Mouse (Mus musculus) induced T-regulatory cell, adult 2 months (primary cell): ENCODE results near the gene Txk.
A peak's percentile ranks its signal among the peaks of the same experiment; 100 is the strongest.

Experiments used
- DNase-seq: peaks from one replicate; pipeline ENCODE4 v3.0.0-alpha.2; 2012; ENCODE audit warnings: low read depth

Gene Txk

DNA sequence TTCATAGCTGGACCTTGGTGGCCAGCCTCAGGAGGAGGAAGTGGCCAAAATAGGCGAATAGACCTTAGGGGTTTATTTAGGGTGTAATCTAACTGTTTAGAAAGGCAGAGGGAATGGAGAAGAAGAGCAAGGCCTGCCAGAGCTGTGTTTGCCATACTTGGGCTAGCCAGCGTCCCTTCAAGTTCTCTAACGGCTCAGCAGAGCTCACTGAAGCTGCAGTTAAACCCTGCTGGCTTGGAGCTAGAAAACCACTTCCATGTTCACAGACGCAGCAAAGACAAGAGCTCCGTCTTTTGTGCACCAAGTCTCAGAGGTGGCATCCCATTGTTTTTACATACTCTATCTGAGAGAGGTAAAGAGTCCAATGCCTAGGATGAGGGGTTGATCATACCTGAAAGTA, 2.4 kb downstream of the Txk start:
- peak; percentile 32 for DNase-seq

DNA sequence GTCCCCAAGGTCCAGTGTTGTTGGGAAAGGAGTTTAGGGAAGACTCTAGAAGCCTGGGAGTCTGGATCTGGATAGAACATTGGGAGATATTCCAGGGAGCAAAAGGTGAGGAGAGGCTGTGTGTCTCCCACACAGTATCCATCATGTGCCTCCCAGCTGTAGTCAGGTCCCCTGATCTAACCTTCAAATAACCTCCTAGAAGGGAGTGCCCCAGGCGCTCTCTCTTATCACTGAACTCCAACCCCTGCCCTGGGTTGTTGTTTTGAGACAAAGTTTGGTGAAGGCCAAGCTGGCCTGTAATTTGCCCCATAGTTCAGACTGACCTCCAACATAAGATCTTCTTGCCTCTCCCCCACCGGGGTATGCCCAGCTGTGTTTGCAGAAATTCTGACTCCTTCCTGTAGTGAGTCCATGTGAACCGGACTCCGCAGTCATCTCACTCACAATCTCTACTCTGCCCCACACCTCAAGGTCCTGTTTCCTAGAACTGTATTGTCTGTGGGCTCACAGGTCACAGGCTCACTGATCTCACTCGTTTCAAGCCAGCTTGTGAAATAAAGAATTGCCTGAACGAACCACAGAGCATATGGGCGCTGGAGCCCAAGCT, 3.8 kb downstream of the Txk start:
- DNase-seq, result peak; percentile 46

DNA sequence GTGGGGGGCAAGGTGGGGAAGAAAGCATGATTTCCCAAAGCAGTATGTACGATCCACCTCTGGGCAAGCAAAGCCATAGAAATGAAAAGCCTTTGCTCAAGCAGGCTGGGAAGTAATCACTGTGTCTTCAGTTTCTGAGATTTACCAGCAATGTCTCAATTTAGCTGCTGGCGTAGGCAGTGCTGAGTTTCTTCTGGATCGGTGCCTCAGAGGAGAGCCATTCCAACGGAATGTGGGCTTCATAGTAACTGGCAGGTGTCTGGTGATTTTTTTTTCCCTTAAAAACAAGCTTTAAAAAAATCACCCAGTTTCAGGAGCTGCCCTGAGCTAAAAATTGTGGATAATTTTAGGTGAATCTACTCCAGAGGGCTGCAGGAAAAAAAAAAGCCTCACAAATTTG, 5.2 kb downstream of the Txk start:
- DNase-seq, result no peak

DNA sequence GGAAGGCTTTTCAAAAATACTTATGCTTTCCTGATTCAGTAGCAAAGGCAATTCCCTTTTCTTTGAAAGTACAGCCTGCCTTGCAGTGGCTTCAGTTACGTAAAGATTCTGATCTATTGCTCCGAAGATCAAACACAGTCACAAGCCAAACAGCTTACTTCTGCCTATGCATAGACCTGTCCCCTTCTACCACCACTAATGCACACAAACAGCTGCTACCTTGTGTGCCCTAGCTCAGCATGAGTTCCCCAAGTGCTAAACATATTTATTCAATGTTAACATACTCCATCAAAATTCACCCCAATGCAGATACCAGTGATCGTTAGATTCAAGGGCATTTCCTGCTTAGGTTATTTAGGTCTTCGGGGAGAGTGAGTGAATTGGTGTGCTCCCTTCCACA, 6.1 kb downstream of the Txk start:
- DNase-seq, result peak; percentile 35

DNA sequence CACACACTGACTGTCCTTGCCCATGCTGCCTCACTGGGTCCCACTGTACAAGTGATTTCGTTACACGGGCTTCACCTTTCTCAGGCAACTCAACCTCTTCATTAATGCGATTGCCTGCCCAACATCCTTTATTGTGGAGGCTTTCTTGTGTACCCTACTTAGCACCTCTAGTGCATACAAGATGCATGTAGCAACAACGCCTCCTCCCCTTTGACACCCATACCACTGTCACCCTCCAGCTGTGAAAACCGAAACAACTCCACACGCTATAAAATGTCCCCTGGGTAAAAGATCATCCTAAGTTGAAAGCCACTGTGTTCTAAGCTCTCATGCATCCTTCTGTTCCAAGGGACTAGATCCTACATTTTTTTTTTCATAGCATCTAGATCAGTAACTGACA, 9.5 kb downstream of the Txk start:
- DNase-seq, result no peak

DNA sequence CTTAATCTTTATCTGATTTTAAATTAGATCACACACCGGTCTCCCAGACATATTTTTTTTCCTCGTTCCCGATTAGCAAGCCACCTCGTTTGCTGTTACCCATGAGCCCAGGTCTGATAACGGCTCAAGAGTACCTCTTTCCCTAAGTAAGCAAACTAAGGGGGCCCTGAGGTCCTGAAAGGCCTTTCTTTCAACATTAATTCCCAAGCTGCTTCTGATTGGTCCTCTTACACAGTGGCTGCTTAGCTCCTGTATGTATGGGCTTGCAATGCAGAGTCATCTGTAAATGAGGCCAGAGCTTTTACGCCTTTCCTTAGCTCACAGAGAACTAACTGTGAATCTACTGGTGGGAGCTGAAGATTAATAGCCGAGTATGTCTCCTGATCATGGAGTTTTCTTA, 15.7 kb downstream of the Txk start:
- no peak for DNase-seq

DNA sequence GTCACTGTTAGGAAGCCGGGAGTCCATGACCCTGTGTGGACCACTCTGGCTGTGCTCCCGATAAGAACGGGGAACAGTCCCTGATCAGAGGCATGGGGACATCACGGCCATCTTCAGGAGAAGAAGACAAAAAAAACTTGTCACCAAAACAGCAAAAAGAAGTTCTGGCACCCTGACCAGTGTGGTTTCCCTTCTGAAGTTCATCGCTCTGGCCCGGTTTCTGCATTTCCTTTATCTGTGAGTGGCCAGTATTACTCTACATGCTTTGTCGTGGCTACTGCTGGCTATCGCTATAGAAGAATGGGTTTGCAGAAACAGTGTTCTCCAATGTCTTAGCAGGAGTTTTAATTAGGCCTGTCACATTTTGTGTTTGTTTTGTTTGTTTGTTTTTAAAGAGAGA, 16.1 kb downstream of the Txk start:
- DNase-seq, result no peak

DNA sequence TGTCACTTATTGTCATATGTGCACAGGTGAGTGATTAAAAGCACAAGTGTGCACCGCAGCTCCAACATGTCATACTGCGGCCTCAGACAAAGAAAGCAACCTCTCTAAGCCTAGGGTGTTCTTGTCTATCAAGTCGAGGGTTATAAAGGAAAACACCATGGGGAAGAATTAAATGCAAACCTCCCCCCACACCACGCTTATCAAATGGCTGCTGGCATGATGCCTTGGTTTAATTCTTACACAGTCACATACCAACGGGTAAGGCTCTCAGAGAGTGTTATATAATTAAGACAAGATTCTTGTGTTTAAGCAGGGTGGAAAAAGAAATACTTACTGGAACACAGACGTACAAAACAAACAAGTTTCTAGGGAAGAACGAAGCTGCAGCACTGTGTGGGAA, 16.8 kb downstream of the Txk start:
- DNase-seq, result no peak

DNA sequence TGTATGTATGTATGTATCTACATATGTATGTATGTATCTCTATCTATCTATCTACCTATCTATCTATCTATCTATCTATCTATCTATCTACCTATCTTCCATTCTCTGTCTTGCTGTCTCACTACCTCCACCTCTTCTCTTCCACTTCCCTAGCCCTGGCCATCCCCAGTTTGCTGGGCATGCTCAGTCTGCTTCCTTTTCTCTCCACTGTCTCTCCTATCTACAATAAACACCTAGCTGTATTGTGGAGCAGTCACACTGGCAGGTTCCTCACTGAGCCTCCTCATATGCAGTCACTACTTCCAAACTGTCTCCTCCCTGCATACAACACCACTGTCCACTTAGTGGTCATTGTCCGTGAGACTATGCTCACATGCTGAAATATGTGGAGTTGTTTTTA, 19.7 kb downstream of the Txk start:
- no peak for DNase-seq

DNA sequence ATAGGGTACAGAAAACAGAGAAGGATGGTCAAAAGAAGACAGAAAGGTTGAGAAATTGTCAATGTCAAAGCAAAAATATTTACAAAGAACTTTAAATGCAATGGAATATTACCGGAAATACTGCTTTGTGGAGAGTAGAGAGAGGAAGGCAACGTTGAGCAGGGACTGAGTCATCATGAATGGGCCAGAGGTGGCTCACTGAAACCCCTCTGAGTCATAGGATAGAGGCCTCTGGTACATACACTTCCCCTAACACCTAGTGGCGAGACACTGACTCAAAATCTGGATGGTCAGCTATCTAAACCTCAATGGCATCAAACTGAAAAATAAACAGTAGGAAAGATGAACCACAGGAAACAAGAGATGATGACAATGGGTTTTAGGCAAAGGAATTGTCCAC, 27.2 kb downstream of the Txk start:
- peak; percentile 18 for DNase-seq

DNA sequence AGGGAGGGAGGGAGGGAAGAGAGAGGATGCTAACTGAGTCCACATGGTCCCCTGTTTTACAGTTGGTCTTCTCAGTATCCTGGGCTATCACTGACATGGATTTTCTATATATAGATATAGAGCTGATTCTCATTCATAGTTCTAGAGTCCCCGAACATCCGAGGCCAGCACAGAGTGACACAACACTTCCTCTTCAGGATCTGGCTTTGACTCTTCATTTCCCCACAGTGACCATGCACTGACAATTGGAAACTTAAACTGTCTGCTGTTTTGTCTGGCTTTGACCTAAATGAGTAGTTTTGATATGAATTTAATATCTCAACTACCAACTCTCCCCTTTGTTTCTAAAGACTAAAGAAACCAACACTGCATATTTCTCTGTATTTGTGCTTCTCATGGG, 29.1 kb downstream of the Txk start:
- peak; percentile 46 for DNase-seq

DNA sequence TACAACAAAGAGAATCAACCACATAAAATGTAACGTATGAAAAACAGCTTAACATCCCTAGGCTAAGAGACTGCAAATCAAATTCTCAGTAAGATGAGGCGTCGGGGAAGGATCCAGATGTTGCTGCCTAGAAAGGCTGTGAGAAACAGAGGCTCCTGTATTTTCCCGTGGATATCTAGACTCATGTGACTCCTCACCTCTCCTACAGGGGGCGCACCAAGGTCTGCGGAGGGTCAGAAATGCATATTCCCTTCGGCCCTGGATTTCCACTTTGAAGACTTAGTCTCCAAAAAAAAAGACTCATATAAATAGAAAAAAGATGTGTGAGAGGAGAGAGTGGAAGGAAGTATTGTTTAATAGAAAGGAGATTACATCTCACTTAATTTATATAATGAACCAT, 32.0 kb downstream of the Txk start:
- peak; percentile 68 for DNase-seq

DNA sequence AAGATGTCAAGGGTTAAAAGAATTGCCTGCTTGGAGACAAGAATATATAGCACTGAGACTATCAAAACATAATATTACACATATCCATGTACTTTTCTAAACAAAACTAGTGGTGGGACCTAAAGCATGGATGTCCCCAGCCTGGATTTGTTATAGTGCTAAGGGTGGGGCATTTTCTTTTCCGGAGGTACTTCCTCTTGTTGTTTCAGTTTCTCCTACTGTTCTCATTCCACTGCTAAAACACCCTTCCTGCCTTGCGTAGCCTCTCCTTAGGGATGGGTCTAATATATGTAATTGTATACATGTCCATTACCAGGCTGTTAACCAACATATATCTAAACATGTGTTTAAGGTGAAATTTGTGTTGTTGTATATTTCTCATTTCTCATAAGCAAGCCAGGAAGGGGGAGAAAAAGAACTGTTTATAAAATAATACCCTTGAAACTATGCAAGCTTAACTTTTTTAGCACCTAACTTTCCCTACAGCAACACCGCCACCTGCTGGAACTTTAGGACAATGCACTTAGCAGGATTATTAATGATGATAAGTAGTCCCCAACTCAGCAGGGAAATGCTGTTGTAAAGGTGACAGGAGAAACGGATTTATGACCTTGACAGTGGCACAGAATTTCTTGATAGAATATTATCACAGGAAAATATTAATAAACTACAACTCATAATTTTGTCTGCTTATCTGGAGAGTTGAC, 41.9 kb downstream of the Txk start:
- DNase-seq, result peak; percentile 88

DNA sequence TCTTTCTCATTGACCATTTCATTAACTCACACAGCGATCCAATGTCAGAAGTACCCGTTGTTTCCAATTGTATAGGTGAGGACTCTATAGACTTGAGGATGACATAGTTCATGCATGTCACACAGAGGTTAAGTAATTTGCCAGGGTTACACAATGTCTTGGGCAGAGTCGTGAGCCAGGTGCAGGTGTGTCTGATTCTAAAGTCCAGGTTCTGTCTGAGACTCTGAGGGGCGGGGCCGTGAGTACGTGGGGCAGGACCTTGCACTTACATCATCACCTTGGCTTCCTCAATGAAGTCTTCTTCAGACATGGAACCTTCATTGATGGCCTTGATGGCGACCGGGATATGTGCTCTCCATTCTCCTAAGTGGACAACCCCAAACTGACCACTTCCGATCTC, 42.6 kb downstream of the Txk start:
- no peak for DNase-seq

DNA sequence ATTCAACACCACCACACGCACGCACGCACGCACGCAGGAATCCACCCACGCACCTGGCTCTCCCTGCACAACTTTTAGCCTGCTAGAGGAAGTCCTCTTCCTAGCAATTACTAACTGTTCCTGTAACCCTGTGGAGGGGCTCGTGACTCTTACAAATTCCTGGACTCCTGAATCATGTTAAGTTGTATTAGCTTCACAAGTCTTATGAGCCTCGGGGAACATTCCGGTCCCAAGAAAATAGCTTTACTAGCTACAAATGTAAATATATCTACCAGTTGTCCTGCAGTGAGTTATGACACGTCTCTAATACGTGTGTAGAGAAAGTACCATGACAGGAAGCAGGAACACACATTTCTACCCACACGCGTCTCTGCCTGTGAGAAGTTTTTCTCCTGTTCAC, 43.1 kb downstream of the Txk start:
- no peak for DNase-seq

DNA sequence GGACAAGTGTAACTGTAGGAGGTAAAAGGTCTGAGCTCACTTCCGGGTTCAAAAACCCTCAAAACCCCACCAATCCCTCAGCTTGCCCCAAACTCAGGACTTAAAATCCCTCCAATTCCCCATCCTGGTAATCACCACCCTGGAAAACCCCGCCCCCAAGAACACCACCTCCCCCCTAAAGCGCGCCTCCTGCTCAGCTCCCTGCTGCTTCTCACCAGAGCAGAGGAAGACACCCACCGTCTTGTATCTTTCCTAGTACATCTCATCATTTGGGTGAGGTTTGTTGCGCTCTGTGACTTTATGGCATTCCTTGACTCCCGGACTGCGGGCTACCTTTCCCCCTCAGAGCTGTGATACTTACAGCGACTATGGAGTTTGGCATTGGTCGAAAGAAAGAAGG, 45.9 kb downstream of the Txk start:
- no peak for DNase-seq

DNA sequence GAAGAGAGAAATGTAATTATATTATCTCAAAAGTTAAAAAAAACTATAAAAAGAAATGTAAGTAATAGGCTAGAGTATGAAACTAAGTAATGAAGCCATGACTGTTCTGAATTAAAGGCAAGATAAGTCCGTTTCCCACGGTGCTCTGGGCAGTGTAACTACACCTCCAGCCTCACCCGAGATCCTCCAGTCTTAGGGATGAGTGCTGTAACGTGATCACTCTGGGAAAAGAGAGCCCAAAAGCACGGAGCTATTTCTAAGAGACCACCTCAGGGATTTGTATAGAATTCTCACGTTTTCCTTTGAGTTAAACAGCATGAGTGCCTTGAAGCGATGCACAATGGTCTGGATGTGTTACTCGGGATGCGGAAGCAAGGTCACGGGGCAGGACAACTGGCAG, 46.5 kb downstream of the Txk start:
- DNase-seq, result no peak

DNA sequence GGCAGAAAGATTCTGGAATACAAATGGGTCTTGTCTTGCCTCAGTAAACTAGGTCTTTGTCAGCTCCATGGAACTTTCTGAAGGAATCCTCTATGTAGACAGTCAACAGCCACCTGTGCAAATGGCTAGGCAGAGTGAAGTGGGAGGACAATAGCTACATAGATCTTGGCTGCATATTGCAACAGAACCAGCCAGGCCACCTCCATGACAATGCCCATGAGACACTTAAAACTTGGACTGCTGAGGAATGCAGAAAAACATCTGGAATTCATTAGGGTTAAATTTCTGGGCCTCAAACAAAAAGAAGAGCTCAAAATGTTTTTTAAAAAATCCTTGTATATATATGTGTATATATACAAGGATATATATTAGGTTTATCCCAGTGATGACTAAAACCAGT, 50.4 kb downstream of the Txk start:
- DNase-seq, result no peak

DNA sequence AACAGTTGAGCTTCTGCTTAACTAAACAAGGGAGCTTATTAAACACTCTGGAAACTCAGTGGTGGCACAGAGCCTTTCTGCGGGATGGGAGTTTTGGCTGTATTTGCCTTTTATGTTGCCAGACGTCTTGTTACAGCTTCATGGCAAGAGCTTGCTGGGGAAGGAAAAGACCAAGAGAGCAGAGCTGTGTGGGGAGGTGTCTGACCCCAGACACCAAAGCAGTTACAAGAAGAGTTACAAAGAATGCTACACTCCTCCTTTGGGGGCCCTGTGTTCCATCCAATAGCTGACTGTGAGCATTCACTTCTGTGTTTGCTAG, 53.1 kb downstream of the Txk start:
- DNase-seq, result no peak

DNA sequence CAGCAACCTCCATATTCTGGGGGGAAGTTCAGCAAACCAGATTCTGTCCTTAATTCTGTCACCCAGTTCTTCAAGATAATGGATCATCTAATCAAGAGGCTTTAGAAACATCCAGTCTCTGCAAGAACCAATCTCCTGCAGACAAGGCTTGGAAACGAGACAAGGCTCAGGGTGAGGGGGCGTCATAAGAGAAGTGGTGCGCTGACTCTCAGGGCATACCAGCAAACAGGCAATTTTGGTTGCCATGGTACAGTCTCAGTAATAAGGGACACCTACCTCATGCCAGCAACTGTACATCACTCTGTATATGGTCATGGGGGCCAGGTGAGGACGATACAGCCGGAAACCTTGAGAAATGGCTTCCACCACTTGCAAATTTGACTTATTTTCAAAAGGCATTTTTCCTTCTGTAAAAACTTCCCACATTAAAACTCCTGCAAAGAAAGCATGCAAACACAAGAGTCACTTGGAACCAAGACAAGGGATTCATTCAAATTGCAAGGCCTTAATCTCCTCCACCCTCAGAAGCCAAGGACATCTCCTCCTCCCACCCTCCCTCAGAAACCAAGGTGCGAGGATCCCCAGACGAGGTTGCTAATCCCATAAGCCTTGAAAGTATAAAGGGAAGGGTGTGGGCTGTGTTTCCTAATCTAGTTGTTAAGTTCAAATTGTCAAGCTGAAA, 53.6 kb downstream of the Txk start:
- no peak for DNase-seq

DNA sequence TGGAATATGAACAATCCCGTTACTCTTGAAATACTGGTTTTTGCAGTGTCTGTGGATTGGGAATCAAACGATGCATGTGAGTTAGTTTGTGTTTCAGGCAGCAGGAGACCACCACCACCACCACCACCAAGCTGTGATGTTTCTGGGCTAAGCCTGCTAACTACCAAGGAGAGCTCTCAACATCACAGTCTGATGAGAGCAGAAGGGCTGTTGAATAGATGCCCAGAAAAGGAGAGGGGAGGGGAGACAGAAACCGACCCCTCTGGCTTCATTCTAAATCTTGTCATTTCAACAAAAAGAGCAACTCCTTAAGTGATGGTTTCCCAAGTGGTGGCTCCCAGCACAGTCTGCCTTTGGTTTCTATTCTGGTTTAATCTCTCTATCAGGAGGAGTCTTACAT, 54.2 kb downstream of the Txk start:
- DNase-seq, result no peak

DNA sequence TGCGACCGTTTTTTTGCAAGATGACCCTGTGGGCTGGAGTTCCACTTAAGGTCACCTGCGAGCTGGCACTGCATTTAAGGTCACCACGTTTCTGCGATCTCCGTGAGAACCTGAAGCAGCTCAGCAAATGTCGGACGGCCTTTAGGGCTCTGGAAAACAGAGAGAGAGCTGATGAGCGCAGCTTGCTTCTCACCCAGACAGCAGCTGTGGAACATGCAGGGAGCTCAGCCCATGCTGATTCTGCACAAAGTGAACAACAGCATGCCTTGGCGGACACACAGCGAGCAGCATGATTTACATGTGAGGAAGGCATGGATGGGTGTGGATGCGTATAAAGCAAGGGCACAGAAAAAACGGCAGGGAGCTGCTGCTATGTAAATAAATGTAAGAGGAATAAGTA, 56.1 kb downstream of the Txk start:
- no peak for DNase-seq

DNA sequence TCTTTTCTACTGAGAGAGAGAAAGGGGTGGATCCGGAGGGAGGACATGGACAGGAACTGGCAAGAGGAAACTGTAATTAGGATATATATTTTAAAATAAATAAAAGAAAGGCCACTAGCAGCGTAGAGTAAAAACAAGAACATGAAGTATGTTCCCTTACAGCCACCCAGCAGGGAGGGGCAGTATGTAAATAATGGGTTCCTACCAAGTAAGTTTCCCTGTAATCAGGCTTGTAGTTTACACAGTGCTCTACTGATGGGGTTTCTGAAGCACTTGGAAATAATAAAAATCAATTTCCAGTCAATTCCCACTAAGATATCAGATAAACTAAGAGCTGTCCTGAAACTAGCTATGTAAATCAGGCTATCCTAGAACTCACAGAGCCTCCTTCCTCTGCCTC, 57.9 kb downstream of the Txk start:
- no peak for DNase-seq

DNA sequence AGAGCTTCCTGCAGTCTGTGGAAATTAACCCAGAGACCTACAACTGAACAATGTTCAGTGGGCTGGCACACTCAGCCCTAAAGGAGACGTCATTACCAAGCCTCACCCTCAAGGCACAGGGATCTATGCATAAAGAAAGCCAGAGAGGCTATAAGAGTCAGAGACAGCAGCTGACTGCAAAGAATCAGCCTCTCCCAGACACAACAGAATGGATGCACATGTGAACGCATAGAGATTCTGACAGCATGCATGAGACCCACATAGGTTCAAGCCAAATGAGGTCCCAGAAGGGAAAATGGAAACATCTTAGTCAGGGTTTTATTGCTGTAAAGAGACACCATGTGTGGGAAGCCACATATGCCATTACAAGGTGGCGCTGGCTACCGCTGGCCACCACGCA, 62.1 kb downstream of the Txk start:
- DNase-seq, result no peak
